Comparison of ENCODE assay signal across 9 mouse cellular contexts in genomic region chr11:115615108-115615825, GRCm38 (mm10). TPM values are rescaled to one million over a fixed set of nuclear protein-coding genes. Genes with fewer than 3 reads are reported as not detected.
DNase-seq lines count a peak whose midpoint lies in the region; ATAC-seq and TF ChIP-seq lines count a peak whose summit lies in the region.
"Had no signal": no experiment of that assay in that cellular context is flagged by ENCODE, and none has a peak within 500 bp of the region (broad histone marks: within the 10 kb centered on the region; RNA-seq: fewer than 3 reads in every experiment).

No protein-coding gene starts in this region.

- TF ChIP-seq CTCF in lung, embryonic 14.5 days (IDR thresholded peaks at IDR 0.05; ENCODE audit: low read depth) = no peak
- TF ChIP-seq CTCF in heart, postnatal 0 days (IDR thresholded peaks at IDR 0.05; ENCODE audit: low read depth) = no peak

- peaks cover 16% of the 10 kb centered on the region for H3K36me3 ChIP-seq in lung, embryonic 14.5 days (ENCODE audit: insufficient read depth)
- H3K36me3 ChIP-seq in heart, postnatal 0 days (replicated peaks; ENCODE audit: control insufficient read depth, insufficient read depth, low read length) = peaks cover 16% of the 10 kb centered on the region

- no peaks in the 10 kb centered on the region for H3K9me3 ChIP-seq in lung, embryonic 14.5 days (ENCODE audit: low read depth, low read length)
- no peaks in the 10 kb centered on the region for H3K9me3 ChIP-seq in heart, postnatal 0 days (replicated peaks; ENCODE audit: control insufficient read depth, low read length)

- TF ChIP-seq EP300 in heart, postnatal 0 days (IDR thresholded peaks at IDR 0.05; ENCODE audit: low read depth) = no peak

- peak; percentile 35 for DNase-seq in cerebellum, adult 11-12 months
- no peak for DNase-seq in cerebellum, postnatal 4 days (ENCODE audit: low spot score in 2 of 2)
- DNase-seq in lung, embryonic 14.5 days = no peak
- DNase-seq in lung, adult 18-20 months = no peak
- no peak for DNase-seq in heart, postnatal 0 days (ENCODE audit: low spot score)
- DNase-seq in kidney, postnatal 4 days = peak; percentile 37 to 52
- DNase-seq in lung, postnatal 14 days = no peak
- DNase-seq in frontal cortex, postnatal 10 days (ENCODE audit: low spot score in 2 of 2) = no peak
- DNase-seq: right cerebral cortex, postnatal 4 days had no signal

- ATAC-seq in lung, embryonic 14.5 days (ENCODE audit: insufficient read depth) = no peak
- ATAC-seq in heart, postnatal 0 days (ENCODE audit: insufficient read depth, low read depth) = no peak

- WGBS in lung, embryonic 14.5 days = 74% methylated on average over 15 of the region's 15 CpGs
- WGBS in heart, postnatal 0 days = 58% methylated on average over 15 of the region's 15 CpGs

- H3K4me3 ChIP-seq in lung, embryonic 14.5 days (ENCODE audit: low read depth, low read length) = no peak overlapping the region
- no peak overlapping the region for H3K4me3 ChIP-seq in heart, postnatal 0 days (ENCODE audit: low read depth, low read length)

- no peaks in the 10 kb centered on the region for H3K27me3 ChIP-seq in lung, embryonic 14.5 days (ENCODE audit: insufficient read depth, low read length)
- no peaks in the 10 kb centered on the region for H3K27me3 ChIP-seq in heart, postnatal 0 days (ENCODE audit: control insufficient read depth, insufficient read depth, low read length)

- H3K4me1 ChIP-seq in lung, embryonic 14.5 days (ENCODE audit: insufficient read depth) = peaks cover 8% of the 10 kb centered on the region
- peaks cover 13% of the 10 kb centered on the region; the same call in 1 of the 2 replicates for H3K4me1 ChIP-seq in heart, postnatal 0 days (ENCODE audit: control insufficient read depth, insufficient read depth)

- H3K4me2 ChIP-seq in lung, embryonic 14.5 days = no peak overlapping the region
- H3K4me2 ChIP-seq in heart, postnatal 0 days (ENCODE audit: low read depth, low read length) = no peak overlapping the region

- no peak overlapping the region for H3K9ac ChIP-seq in lung, embryonic 14.5 days
- H3K9ac ChIP-seq in heart, postnatal 0 days (replicated peaks; ENCODE audit: low read depth, low read length) = peak overlapping the region; percentile 30; the same call in 1 of the 2 replicates

- peak overlapping the region; percentile 24; the same call in 1 of the 2 replicates for H3K27ac ChIP-seq in lung, embryonic 14.5 days (ENCODE audit: low read depth)
- H3K27ac ChIP-seq in heart, postnatal 0 days (ENCODE audit: low read depth) = peak overlapping the region; percentile 54

RNA-seq across cellular contexts. Expression of gene Mif4gd, which starts 2.5 kb away (rescaled TPM):
- 21.8 and 22.3 TPM in 2 replicates for polyA plus RNA-seq in lung, embryonic 14.5 days (2014; fragmentation: Nextera tagmentation; extraction: Ambion mirVana)
- 31.5 and 38.4 TPM in 2 replicates for total RNA-seq in heart, postnatal 0 days (2014; rRNA removed; ENCODE audit: low replicate concordance)
- polyA plus RNA-seq in heart, postnatal 0 days (2015; fragmentation: Nextera tagmentation; extraction: Ambion mirVana) = 34.1 and 34.5 TPM in 2 replicates

RNA-seq across cellular contexts. Expression of gene Gga3, which starts 11.4 kb away (rescaled TPM):
- 22.5 and 22.7 TPM in 2 replicates for polyA plus RNA-seq in lung, embryonic 14.5 days (2014; fragmentation: Nextera tagmentation; extraction: Ambion mirVana)
- 11.8 and 24.0 TPM in 2 replicates for total RNA-seq in heart, postnatal 0 days (2014; rRNA removed; ENCODE audit: low replicate concordance)
- polyA plus RNA-seq in heart, postnatal 0 days (2015; fragmentation: Nextera tagmentation; extraction: Ambion mirVana) = 7.0 and 7.2 TPM in 2 replicates

RNA-seq across cellular contexts. Expression of gene Mrps7, which starts 11.5 kb away (rescaled TPM):
- polyA plus RNA-seq in lung, embryonic 14.5 days (2014; fragmentation: Nextera tagmentation; extraction: Ambion mirVana) = 93.3 and 95.6 TPM in 2 replicates
- total RNA-seq in heart, postnatal 0 days (2014; rRNA removed; ENCODE audit: low replicate concordance) = 53.1 and 56.7 TPM in 2 replicates
- 85.1 and 86.4 TPM in 2 replicates for polyA plus RNA-seq in heart, postnatal 0 days (2015; fragmentation: Nextera tagmentation; extraction: Ambion mirVana)

RNA-seq across cellular contexts. Expression of gene Slc25a19, which starts 12.8 kb away (rescaled TPM):
- polyA plus RNA-seq in lung, embryonic 14.5 days (2014; fragmentation: Nextera tagmentation; extraction: Ambion mirVana) = 18.5 and 22.5 TPM in 2 replicates
- total RNA-seq in heart, postnatal 0 days (2014; rRNA removed; ENCODE audit: low replicate concordance) = 25.0 and 35.1 TPM in 2 replicates
- polyA plus RNA-seq in heart, postnatal 0 days (2015; fragmentation: Nextera tagmentation; extraction: Ambion mirVana) = 35.0 and 41.0 TPM in 2 replicates

RNA-seq across cellular contexts. Expression of gene Nup85, which starts 51.0 kb away (rescaled TPM):
- polyA plus RNA-seq in lung, embryonic 14.5 days (2014; fragmentation: Nextera tagmentation; extraction: Ambion mirVana) = 203 and 213 TPM in 2 replicates
- total RNA-seq in heart, postnatal 0 days (2014; rRNA removed; ENCODE audit: low replicate concordance) = 32.3 and 102 TPM in 2 replicates
- polyA plus RNA-seq in heart, postnatal 0 days (2015; fragmentation: Nextera tagmentation; extraction: Ambion mirVana) = 33.9 and 40.8 TPM in 2 replicates

Comparison
In these comparisons a context has a peak if more than half of its experiments do, and no peak if none do; other contexts are left out.
1. DNase-seq: peak in cerebellum, adult 11-12 months (single experiment) and kidney, postnatal 4 days (2 of 2); none in cerebellum, postnatal 4 days (0 of 2), lung, embryonic 14.5 days (single experiment), lung, adult 18-20 months (0 of 2), heart, postnatal 0 days (single experiment), lung, postnatal 14 days (single experiment) and frontal cortex, postnatal 10 days (0 of 2).